Mouse (Mus musculus): ENCODE measurements around the gene Kptn.
A peak's percentile ranks its signal among the peaks of the same experiment; 100 is the strongest.

Gene Kptn

GRCm38 (mm10) chr7:16161302-16161701 is 41.6 kb downstream of the Kptn start:
- DNase-seq (ENCODE audit: low spot score): no peak

- DNase-seq (ENCODE audit: low spot score): no peak
Measured at GRCm38 (mm10) chr7:16162036-16162435, 42.3 kb downstream of the Kptn start.

- DNase-seq (ENCODE audit: low spot score): no peak
Measured at GRCm38 (mm10) chr7:16172141-16172581, 52.5 kb downstream of the Kptn start.

GRCm38 (mm10) chr7:16172586-16173140 is 53.0 kb downstream of the Kptn start:
- DNase-seq (ENCODE audit: low spot score): no peak

GRCm38 (mm10) chr7:16173146-16173545 is 53.5 kb downstream of the Kptn start:
- no peak for DNase-seq (ENCODE audit: low spot score)

GRCm38 (mm10) chr7:16174597-16175541 is 55.2 kb downstream of the Kptn start, which contains the start of gene Meis3:
Meis3 (plus strand) TSS chr7:16175090.
- peak; percentile 18 for DNase-seq (ENCODE audit: low spot score)

- DNase-seq (ENCODE audit: low spot score): no peak
Measured at GRCm38 (mm10) chr7:16175542-16175931, 55.8 kb downstream of the Kptn start.

Measured in ovary, adult 18-20 months (tissue).